Mouse (Mus musculus): ENCODE measurements around the gene E130116L18Rik.

DNA sequence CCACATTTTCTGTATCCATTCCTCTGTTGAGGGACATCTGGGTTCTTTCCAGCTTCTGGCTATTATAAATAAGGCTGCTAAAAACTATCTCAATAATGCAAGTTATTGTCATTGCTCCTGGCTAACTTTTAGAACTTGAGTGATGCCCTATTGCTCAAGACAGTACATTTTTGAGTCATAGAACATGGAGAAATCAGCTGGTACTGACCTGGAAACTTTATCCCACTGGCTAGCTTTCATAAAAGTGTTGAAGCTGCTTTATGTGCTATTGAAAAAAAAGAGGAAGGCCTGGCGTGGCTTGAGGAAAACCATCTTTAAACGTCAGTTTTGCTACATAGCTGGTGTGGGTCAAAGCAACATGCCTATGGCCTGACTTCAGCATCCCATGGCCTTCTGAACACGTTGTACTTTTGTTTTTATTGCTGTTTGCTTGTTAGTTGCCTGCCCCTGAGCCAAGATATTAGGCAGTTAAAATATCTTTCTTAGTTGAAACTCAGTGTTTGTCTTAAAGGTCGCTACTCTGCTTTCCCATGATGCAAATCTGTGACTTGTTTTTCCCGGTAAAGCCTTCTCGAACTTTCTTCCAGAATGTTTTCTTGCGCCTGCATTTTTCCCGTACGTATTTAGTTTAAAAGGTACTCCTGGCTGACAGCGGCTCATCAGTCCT is 23.0 kb upstream of the E130116L18Rik start:
- TF ChIP-seq GATA1 (IDR thresholded peaks at IDR 0.05; ENCODE audit: borderline replicate concordance, low read length) (no peak), FLI1 (IDR thresholded peaks at IDR 0.05; ENCODE audit: low read length) (no peak)

Data from megakaryocyte, embryonic 14.5 days (primary cell).